Mouse (Mus musculus) liver, embryonic 11.5 days (tissue): ENCODE measurements around the gene Mapk3. TPM values are rescaled to one million over a fixed set of nuclear protein-coding genes. Genes with fewer than 3 reads are reported as not detected.

Experiments used
- ATAC-seq: fragments of 200-750 bp; cut with Nextera tagmentation; replicated peaks from 2 replicates; pipeline ENCODE4 v1.8.0; 2017; ENCODE audit warnings: moderate number of reproducible peaks, mild to moderate bottlenecking, moderate TSS enrichment, moderate library complexity; ENCODE audit not compliant: low FRiP score
- DNase-seq: peaks from one replicate; pipeline ENCODE4 v3.0.0-alpha.2; 2017; ENCODE audit warnings: low spot score
- H3K27ac ChIP-seq: fragments of 300-500 bp; sonication (generic); 2 replicates; pipeline ENCODE4 v1.5.1; 2014; ENCODE audit warnings: mild to moderate bottlenecking, low read depth, low read length, control low read depth
- H3K27me3 ChIP-seq: fragments of 300-500 bp; sonication (generic); replicated peaks from 2 replicates; pipeline ENCODE4 v1.6.1; 2014; ENCODE audit warnings: low read length, mixed read lengths; ENCODE audit not compliant: control insufficient read depth, insufficient read depth
- H3K36me3 ChIP-seq: fragments of 300-500 bp; sonication (generic); 2 replicates; pipeline ENCODE4 v1.6.1; 2014; ENCODE audit warnings: mild to moderate bottlenecking, low read length, moderate library complexity, mixed read lengths; ENCODE audit not compliant: control insufficient read depth, insufficient read depth
- H3K4me1 ChIP-seq: fragments of 300-500 bp; sonication (generic); replicated peaks from 2 replicates; pipeline ENCODE4 v1.6.1; 2014; ENCODE audit warnings: low read length, mixed read lengths; ENCODE audit not compliant: control insufficient read depth, insufficient read depth
- H3K4me2 ChIP-seq: fragments of 300-500 bp; sonication (generic); 2 replicates; pipeline ENCODE4 v1.6.1; 2014; ENCODE audit warnings: mild to moderate bottlenecking, control low read depth, moderate library complexity
- H3K4me3 ChIP-seq: fragments of 300-500 bp; sonication (generic); 2 replicates; pipeline ENCODE4 v1.5.1; 2014; ENCODE audit warnings: low read depth, low read length, control low read depth
- H3K9ac ChIP-seq: fragments of 300-500 bp; sonication (generic); 2 replicates; pipeline ENCODE4 v1.6.1; 2014; ENCODE audit warnings: low read depth, low read length, control low read depth
- H3K9me3 ChIP-seq: fragments of 300-500 bp; sonication (generic); 2 replicates; pipeline ENCODE4 v1.6.1; 2016; ENCODE audit warnings: low read length, inconsistent platforms, mixed read lengths; ENCODE audit not compliant: control insufficient read depth
- WGBS: fragments of 180-500 bp; shearing (Covaris S2); extraction: QIAGEN DNeasy Blood & Tissue Kit; methylation state at CpG from one replicate; pipeline ENCODE4 v1.1.7; 2014; 5-methylcytosine and 5-hydroxymethylcytosine counted together
- polyA plus RNA-seq: library from polyadenylated mRNA; unstranded; fragments of >200 nt; fragmentation: Nextera tagmentation; extraction: Ambion mirVana; gene quantifications from 2 replicates; pipeline ENCODE4 v1.2.1, GENCODE M21; 2014

Mapk3 gene
- polyA plus RNA-seq, 1 experiment from 2014 or later = 39.3 TPM

GRCm38 (mm10) chr7:126761529-126762067, 2.2 kb downstream of the Mapk3 start:
- H3K36me3 ChIP-seq = peaks cover 17% of the 10 kb centered on the region; the same call in 1 of the 2 replicates
- peaks cover 38% of the 10 kb centered on the region for H3K4me1 ChIP-seq
- H3K27me3 ChIP-seq = no peaks in the 10 kb centered on the region
- H3K27ac ChIP-seq = 0 out of 2 replicates have a peak overlapping the region, but pooled peaks have one; percentile 23
- H3K9me3 ChIP-seq = no peaks in the 10 kb centered on the region
- 54% methylated on average over 6 of the region's 6 CpGs for WGBS
- no peak overlapping the region for H3K9ac ChIP-seq
- ATAC-seq (no peak), DNase-seq (no peak)
- no peak overlapping the region for H3K4me3 ChIP-seq
- peak overlapping the region; percentile 97 for H3K4me2 ChIP-seq

- DNase-seq (no peak), ATAC-seq (no peak)
- Histone ChIP-seq H3K9ac (no peak overlapping the region), H3K9me3 (no peaks in the 10 kb centered on the region), H3K27me3 (no peaks in the 10 kb centered on the region), H3K4me1 (peaks cover 38% of the 10 kb centered on the region), H3K4me2 (no peak overlapping the region), H3K36me3 (peaks cover 18% of the 10 kb centered on the region; the same call in 1 of the 2 replicates), H3K4me3 (no peak overlapping the region), H3K27ac (no peak overlapping the region)
- WGBS = 63% methylated on average over 17 of the region's 17 CpGs
Measured at GRCm38 (mm10) chr7:126762471-126763008, 3.1 kb downstream of the Mapk3 start.

GRCm38 (mm10) chr7:126765540-126765939, 6.1 kb downstream of the Mapk3 start:
- Histone ChIP-seq H3K4me2 (no peak overlapping the region), H3K4me3 (no peak overlapping the region), H3K4me1 (peaks cover 30% of the 10 kb centered on the region), H3K36me3 (peaks cover 23% of the 10 kb centered on the region), H3K9ac (no peak overlapping the region), H3K27me3 (no peaks in the 10 kb centered on the region), H3K27ac (no peak overlapping the region), H3K9me3 (no peaks in the 10 kb centered on the region)
- 75% methylated on average over 9 of the region's 9 CpGs for WGBS
- DNase-seq (no peak), ATAC-seq (peak; percentile 29; the same call in 1 of the 2 replicates)

- no peak within 1 kb of the TSS for H3K27ac ChIP-seq
- peaks cover 23% of the 10 kb centered on the region for H3K36me3 ChIP-seq
- no peak within 1 kb of the TSS for H3K4me3 ChIP-seq
- no peaks in the 10 kb centered on the region for H3K27me3 ChIP-seq
- 84% methylated on average over 16 of the region's 16 CpGs for WGBS
- peaks cover 23% of the 10 kb centered on the region for H3K4me1 ChIP-seq
- DNase-seq (no peak), ATAC-seq (no peak)
- H3K9me3 ChIP-seq = no peaks in the 10 kb centered on the region
- H3K9ac ChIP-seq = no peak within 1 kb of the TSS
- no peak within 1 kb of the TSS for H3K4me2 ChIP-seq
Measured at GRCm38 (mm10) chr7:126766201-126766600, 6.8 kb downstream of the Mapk3 start, which contains the start of gene Gdpd3. Gene Gdpd3, plus strand, starts transcription at chr7:126766334.

- WGBS = 91% methylated on average over 8 of the region's 8 CpGs
- H3K4me1 ChIP-seq = peaks cover 15% of the 10 kb centered on the region
- no peak for DNase-seq
- no peak overlapping the region for H3K4me2 ChIP-seq
- H3K27me3 ChIP-seq = no peaks in the 10 kb centered on the region
- no peak for ATAC-seq
- no peak overlapping the region for H3K27ac ChIP-seq
- H3K36me3 ChIP-seq = peaks cover 23% of the 10 kb centered on the region
- no peak overlapping the region for H3K9ac ChIP-seq
- H3K9me3 ChIP-seq = no peaks in the 10 kb centered on the region
- no peak overlapping the region for H3K4me3 ChIP-seq
Measured at GRCm38 (mm10) chr7:126767001-126767400, 7.6 kb downstream of the Mapk3 start.

GRCm38 (mm10) chr7:126770784-126771183, 11.4 kb downstream of the Mapk3 start:
- no peak overlapping the region for H3K9ac ChIP-seq
- DNase-seq (no peak), ATAC-seq (no peak)
- no peak overlapping the region for H3K4me3 ChIP-seq
- 71% methylated on average over 12 of the region's 12 CpGs for WGBS
- H3K9me3 ChIP-seq = no peaks in the 10 kb centered on the region
- no peak overlapping the region for H3K4me2 ChIP-seq
- peaks cover 10% of the 10 kb centered on the region for H3K4me1 ChIP-seq
- H3K27me3 ChIP-seq = no peaks in the 10 kb centered on the region
- peaks cover 18% of the 10 kb centered on the region for H3K36me3 ChIP-seq
- H3K27ac ChIP-seq = no peak overlapping the region

- ATAC-seq (no peak), DNase-seq (no peak)
- H3K27me3 ChIP-seq = no peaks in the 10 kb centered on the region
- 73% methylated on average over 2 of the region's 2 CpGs for WGBS
- H3K27ac ChIP-seq = no peak overlapping the region
- H3K36me3 ChIP-seq = peaks cover 10% of the 10 kb centered on the region
- H3K4me3 ChIP-seq = no peak overlapping the region
- H3K4me1 ChIP-seq = peaks cover 26% of the 10 kb centered on the region
- H3K4me2 ChIP-seq = no peak overlapping the region
- no peaks in the 10 kb centered on the region for H3K9me3 ChIP-seq
- H3K9ac ChIP-seq = no peak overlapping the region
Measured at GRCm38 (mm10) chr7:126773351-126773750, 13.9 kb downstream of the Mapk3 start.

GRCm38 (mm10) chr7:126774463-126774862, 15.1 kb downstream of the Mapk3 start:
- Histone ChIP-seq H3K27ac (no peak overlapping the region), H3K27me3 (no peaks in the 10 kb centered on the region), H3K4me1 (peaks cover 26% of the 10 kb centered on the region), H3K9ac (no peak overlapping the region), H3K4me2 (no peak overlapping the region), H3K9me3 (no peaks in the 10 kb centered on the region), H3K36me3 (peaks cover 10% of the 10 kb centered on the region), H3K4me3 (no peak overlapping the region)
- DNase-seq (no peak), ATAC-seq (no peak)
- WGBS = 57% methylated on average over 2 of the region's 2 CpGs
